Mouse (Mus musculus) adrenal gland, postnatal 25 days (tissue): ENCODE measurements around the gene Kpna4. TPM values are rescaled to one million over a fixed set of nuclear protein-coding genes. Genes with fewer than 3 reads are reported as not detected.
"Not testable (repeated sequence)": the region's sequence is repeated elsewhere in the genome, so short reads cannot be mapped to it uniquely, and the experiment has no call there.

Experiments
- DNase-seq: peaks from one replicate; pipeline ENCODE4 v3.0.0; 2021; ENCODE audit warnings: mixed read lengths
- total RNA-seq: library from RNA; stranded (reverse); gene quantifications from 2 replicates; pipeline ENCODE4 v1.2.3, GENCODE M21; 2021

Gene Kpna4
- total RNA-seq, 1 experiment from 2014 or later, result 63.0 TPM

DNA sequence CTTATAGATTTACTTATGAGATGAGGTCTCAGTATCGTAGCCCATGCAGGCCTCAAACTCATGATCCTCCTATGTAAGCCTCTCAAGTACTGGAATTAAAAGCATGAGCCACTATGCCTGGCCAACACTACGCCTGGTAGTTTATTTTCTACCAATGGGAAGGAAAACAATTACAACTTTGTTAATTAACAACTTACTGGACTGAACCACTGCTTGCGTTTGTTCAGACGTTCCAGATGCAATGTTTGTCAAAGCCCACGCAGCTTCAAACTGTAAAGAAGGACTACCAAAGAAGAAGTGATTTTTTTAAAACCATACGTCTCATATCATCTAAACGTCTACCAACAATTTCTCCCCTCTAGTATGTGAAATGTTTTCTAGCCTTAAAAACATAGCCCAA is 32.5 kb downstream of the Kpna4 start:
- no peak for DNase-seq

DNA sequence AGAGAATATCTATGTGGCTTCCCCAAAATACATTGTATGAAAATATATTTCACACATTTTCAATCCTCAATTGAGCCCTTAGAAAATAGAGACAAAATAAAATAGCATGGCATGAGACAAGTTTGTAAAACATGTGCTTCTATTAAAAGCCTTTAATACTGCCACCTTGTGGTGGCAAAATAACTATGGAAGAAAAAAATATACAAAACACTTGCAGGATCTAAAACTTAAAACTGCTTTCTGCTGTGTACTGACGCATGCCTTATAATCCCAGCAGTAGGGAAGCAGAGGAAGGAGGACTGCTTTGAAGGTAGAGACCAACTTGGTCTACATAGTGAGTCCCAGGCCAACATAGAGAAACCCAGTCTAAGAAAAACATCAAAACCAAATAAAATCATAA is 62.9 kb downstream of the Kpna4 start:
- no peak for DNase-seq

- DNase-seq, result no peak
These were observed 64.1 kb downstream of the Kpna4 start for GRCm38 (mm10) chr3:69062764-69063163.

DNA sequence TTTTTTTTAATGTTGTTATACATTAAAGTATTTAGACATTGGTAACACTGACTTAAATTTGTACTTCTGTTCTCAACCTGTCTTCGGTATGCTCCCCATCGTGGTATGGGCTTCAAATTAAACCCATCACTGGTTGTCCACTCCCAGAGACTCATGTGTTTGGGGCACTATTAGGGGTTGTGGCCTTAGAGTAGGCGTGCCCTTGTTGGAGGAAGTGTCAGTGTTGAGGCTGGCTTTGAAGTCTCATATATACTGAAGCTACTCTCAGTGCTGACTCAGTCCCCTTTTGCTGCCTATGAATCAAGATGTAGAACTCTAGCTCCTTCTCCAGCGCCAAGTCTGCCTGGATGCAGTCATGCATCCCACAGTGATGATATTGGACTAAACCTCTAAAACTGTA is 66.2 kb downstream of the Kpna4 start:
- DNase-seq, result no peak

- no peak for DNase-seq
These were observed 71.0 kb downstream of the Kpna4 start for GRCm38 (mm10) chr3:69055871-69056270.

DNA sequence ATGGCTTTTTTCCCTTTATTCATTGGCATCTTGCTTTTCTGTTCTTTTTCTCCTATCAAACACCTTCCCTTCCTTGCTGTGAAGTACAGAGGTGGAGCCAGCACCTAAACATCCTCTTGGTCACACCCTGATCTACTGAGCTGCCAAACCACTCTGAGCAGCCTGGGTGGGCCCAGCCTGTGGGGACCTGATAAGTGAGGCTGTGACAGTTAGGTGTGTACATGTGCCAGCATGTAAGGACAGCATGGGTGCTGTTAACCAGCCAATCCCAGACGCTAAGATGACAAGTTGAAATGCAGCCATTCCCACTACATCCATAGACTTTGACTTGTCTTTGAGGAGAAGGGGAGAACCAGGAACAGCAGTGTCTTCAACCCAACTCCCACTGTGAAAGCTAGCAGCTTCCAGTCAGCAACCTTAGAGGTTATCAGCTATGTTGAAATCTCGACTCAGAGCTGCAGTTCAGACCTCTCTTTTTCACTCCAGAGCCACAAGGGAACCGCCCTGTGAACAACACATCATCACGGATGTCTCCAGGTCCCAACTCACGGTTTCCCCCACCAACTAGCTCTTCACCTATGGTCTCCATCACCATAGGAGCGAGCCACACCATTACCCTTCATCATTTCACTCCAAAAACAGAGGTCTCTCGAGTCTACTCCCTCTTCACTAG is 72.0 kb downstream of the Kpna4 start:
- DNase-seq, result no peak

- no peak for DNase-seq
These were observed 75.0 kb downstream of the Kpna4 start for GRCm38 (mm10) chr3:69051894-69052293.

DNA sequence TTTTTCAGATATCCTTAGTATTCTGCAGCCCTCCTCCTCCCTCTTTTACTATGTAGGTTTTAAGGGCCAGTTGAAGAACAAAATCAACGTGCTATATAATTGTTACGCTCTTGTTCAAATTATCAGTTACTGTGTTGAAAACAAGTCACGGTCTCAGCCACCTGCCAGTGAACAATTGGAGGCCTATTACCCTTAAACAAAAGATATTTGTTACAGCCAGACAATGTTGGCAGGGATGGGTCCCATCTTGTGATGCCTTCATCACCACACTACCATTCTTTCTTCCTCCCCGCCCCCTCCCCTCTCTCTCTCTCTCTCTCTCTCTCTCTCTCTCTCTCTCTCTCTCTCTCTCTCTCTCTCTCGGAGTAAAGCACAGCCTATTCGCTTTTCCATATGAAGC is 77.9 kb downstream of the Kpna4 start:
- no peak for DNase-seq

- DNase-seq, result no peak
These were observed 79.2 kb downstream of the Kpna4 start for GRCm38 (mm10) chr3:69047684-69048083.

GRCm38 (mm10) chr3:69046509-69046908 is 80.4 kb downstream of the Kpna4 start:
- no peak for DNase-seq

- no peak for DNase-seq
These were observed 81.2 kb downstream of the Kpna4 start for GRCm38 (mm10) chr3:69045750-69046149.

- DNase-seq, result no peak
These were observed 81.6 kb downstream of the Kpna4 start for GRCm38 (mm10) chr3:69045400-69045703.

- DNase-seq, result peak; percentile 93
These were observed 82.1 kb downstream of the Kpna4 start, which contains the start of gene Trim59 for GRCm38 (mm10) chr3:69044645-69045399. Gene Trim59 (minus strand): TSS chr3:69044755.

DNA sequence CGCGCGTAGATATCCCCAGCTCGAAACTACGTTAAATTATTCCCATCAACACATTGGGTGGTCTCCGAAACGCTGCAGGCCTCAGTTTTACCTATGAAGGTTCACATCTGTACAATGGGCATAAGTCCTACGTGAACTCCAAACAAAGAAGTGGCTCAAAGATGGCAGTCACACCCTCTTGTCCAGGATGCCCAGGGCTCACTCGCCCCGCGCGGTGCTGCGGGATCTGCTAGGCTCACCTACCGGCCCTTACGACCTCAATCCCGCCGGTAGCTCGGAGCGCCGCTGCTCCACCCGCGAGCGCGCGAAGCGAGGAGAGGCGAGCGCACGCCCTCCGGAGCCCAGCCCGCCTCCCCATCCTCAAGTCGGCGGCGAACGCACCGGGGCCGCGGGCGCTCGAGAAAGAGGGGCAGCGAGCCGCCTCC is 82.7 kb downstream of the Kpna4 start:
- no peak for DNase-seq

GRCm38 (mm10) chr3:69041298-69041697 is 85.6 kb downstream of the Kpna4 start:
- no peak for DNase-seq

DNA sequence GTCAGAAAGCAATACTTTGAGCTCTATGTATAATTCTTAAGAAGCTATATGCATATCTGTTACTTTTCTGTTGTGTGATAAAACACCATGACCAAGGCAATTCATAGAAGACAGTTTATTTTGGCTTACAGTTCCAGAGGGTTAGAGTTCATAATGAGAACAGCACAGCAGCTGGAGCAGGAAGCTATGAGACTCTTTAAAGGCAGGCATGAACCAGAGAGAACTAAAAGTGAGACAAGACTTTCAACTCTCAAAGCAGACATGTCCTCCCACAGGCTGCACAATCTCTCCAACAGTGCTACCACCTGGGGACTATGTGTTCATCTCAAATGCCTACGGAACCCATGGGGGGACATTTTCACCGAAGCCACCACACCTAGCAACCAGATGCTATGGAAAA is 86.8 kb downstream of the Kpna4 start:
- no peak for DNase-seq

DNA sequence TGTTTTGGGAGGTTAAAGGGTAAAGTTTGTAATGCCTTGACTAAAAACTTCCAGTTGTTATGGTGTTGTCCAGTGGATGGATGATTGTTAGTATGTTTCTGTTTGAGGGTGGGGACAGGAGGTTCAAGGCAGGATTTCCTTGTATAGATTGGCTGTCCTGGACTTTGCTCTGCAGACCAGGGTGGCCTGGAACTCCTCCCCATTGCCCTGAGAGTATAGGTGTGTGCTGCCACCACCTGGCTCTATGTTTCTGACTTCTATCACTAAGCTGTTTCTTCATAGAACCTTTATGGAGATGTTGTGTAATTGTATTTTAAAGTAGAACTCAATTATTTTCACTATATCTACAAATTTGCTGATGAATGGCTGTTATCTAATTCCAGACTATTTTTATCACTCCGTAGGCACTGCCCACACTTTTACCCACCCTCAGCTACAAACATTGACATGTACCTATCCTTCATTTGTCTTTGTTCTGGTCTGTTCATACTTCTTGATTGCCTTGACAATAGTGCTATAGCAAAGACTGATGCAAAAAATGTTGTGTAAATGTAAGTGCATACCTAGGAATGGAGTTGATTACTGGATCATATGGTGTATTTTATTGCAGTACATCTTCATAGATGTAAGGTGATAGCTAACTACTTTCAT is 100.7 kb downstream of the Kpna4 start:
- no peak for DNase-seq

GRCm38 (mm10) chr3:69020764-69021163 is 106.1 kb downstream of the Kpna4 start:
- DNase-seq, result no peak

DNA sequence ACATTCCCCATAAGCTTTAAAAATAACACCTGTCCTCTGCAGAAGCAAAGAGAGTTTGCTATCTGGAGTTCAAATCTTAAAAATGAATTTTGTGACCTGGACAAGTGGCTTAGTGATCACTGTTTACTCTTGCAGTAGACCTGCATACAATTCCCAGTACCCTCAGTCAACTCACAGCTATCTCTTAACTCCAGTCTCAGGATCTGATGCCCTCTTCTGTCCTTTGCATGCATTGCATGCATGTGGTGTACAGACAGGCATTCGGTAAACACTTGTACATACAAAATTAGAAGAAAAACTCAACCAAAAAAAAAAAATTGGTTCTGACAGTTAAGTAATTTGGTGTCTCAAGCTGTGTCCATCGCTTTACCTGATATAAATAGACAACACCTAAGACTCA is 106.6 kb downstream of the Kpna4 start:
- DNase-seq, result no peak

DNA sequence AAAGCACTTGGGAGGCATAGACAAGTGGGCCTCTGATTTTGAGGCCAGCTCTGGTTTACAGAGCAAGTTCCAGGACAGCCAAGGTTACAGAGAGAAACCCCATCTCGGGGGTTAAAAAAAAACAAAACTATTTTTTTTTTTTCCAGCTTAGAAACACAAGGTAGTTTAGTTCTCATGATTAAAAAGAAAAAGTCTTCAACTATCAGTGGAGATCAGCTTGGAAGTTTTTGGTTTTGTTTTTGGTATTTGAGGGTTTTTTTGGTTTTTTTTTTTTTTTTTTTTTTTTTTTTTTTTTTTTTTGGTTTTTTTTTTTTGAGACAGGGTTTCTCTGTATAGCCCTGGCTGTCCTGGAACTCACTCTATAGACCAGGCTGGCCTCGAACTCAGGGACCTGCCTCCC is 108.3 kb downstream of the Kpna4 start:
- DNase-seq, result not testable (repeated sequence)

DNA sequence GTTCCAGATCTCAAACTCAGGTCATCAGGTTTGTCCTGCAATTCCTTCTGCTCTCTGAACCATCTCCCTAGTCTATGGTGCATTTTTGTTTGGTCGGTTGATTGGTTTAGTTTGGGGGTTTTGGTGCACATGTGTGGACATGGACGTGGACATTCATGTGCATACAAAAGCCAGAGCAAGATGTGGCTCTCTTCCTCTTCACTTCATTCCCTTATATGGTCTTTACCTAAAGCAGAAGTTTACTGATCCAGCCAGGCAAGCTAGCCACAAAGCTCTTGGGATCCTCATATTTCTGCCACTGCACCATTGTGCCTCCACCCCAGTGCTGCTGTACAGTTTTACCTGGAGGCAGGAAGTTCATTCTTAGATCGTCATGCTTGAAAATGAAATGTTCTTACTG is 109.7 kb downstream of the Kpna4 start:
- no peak for DNase-seq
